Mouse (Mus musculus) heart, postnatal 0 days (tissue): ENCODE measurements around the gene Gm28308. TPM values are rescaled to one million over a fixed set of nuclear protein-coding genes. Genes with fewer than 3 reads are reported as not detected.
A peak's percentile ranks its signal among the peaks of the same experiment; 100 is the strongest.

Experiments used
- ATAC-seq: fragments of 200-750 bp; cut with Nextera tagmentation; 2 replicates; pipeline ENCODE4 v1.8.0; 2017; ENCODE audit warnings: low read depth, moderate number of reproducible peaks, moderate library complexity; ENCODE audit not compliant: insufficient read depth
- DNase-seq: peaks from one replicate; pipeline ENCODE4 v3.0.0-alpha.2; 2016; ENCODE audit warnings: low spot score
- H3K27ac ChIP-seq: fragments of 300-500 bp; sonication (generic); 2 replicates; pipeline ENCODE4 v1.5.1; 2014; ENCODE audit warnings: low read depth, mild to moderate bottlenecking
- H3K27me3 ChIP-seq: fragments of 300-500 bp; sonication (generic); 2 replicates; pipeline ENCODE4 v1.6.1; 2014; ENCODE audit warnings: low read length, mixed read lengths; ENCODE audit not compliant: control insufficient read depth, insufficient read depth
- H3K36me3 ChIP-seq: fragments of 300-500 bp; sonication (generic); replicated peaks from 2 replicates; pipeline ENCODE4 v1.6.1; 2014; ENCODE audit warnings: low read length, mixed read lengths; ENCODE audit not compliant: control insufficient read depth, insufficient read depth
- H3K4me1 ChIP-seq: fragments of 300-500 bp; sonication (generic); 2 replicates; pipeline ENCODE4 v1.6.1; 2014; ENCODE audit warnings: antibody characterized with exemption; ENCODE audit not compliant: control insufficient read depth, insufficient read depth
- H3K4me2 ChIP-seq: fragments of 300-500 bp; sonication (generic); 2 replicates; pipeline ENCODE4 v1.6.1; 2014; ENCODE audit warnings: low read depth, mild to moderate bottlenecking, low read length, moderate library complexity
- H3K4me3 ChIP-seq: fragments of 300-500 bp; sonication (generic); 2 replicates; pipeline ENCODE4 v1.5.1; 2014; ENCODE audit warnings: low read depth, low read length
- H3K9ac ChIP-seq: fragments of 300-500 bp; sonication (generic); replicated peaks from 2 replicates; pipeline ENCODE4 v1.6.1; 2014; ENCODE audit warnings: low read depth, low read length, mixed read lengths
- H3K9me3 ChIP-seq: fragments of 300-500 bp; sonication (generic); replicated peaks from 2 replicates; pipeline ENCODE4 v1.6.1; 2016; ENCODE audit warnings: low read length; ENCODE audit not compliant: control insufficient read depth
- CTCF ChIP-seq: IDR thresholded peaks from 2 replicates; pipeline ENCODE4 v1.5.1; 2016; ENCODE audit warnings: antibody characterized with exemption, control low read depth, low read depth
- EP300 ChIP-seq: IDR thresholded peaks from 2 replicates; pipeline ENCODE4 v1.6.1; 2016; ENCODE audit warnings: antibody characterized with exemption, low read depth
- WGBS: fragments of 180-500 bp; shearing (Covaris S2); extraction: QIAGEN DNeasy Blood & Tissue Kit; methylation state at CpG from one replicate; pipeline ENCODE4 v1.1.7; 2014; 5-methylcytosine and 5-hydroxymethylcytosine counted together
- polyA plus RNA-seq: library from polyadenylated mRNA; unstranded; fragments of >200 nt; fragmentation: Nextera tagmentation; extraction: Ambion mirVana; gene quantifications from 2 replicates; pipeline ENCODE4 v1.2.1, GENCODE M21; 2015
- total RNA-seq: library from RNA; depleted of rRNA; stranded (reverse); fragments of >200 nt; gene quantifications from 2 replicates; pipeline ENCODE4 v1.2.3, GENCODE M21; 2014; ENCODE audit warnings: low replicate concordance; rRNA removed

Gene Gm28308
- total RNA-seq (not detected in 2 replicates), polyA plus RNA-seq (not detected in 2 replicates)

DNA sequence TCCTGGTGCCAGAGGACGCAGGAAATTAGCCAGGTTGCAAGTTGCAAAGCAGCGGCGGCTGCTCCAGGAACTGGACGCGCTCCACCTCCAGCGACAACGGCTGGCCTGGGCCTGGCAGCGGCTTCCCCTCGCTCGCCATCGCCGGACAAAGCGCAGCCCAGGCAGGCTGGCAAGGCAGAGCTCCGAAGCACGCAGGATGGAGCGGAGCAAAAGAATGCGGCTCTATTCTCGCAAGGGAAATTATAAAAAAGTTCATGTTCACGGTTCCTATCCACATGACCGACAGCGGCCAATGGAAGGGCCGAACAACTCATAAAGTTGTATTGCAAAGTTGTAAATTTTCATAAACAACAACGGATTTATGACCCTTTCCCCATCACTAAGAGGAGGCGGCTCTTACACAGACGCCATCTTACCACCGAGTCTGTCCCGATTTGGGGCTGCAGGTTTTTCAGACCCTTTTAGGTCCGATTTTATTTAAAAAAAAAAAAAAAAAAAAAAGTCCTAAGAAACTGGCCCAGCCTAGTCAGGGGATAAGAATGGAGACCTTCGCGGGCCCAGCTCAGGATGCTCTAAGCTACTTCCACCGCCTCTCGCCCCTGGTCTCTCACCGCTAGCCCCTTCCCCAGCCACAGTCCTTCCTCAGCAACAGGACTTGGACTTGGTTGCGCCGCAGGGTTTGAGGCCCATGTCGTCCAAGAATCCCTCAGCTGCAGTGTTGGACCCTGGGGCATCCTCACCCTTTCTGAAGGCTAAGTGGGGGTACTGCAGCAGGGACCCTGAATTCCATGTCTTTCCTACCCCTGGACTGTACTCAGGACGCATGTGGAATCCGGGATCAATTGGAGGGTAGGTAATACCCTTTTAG lies at the start of gene Gm28308, which contains the start of gene Hoxa3:
Gene Gm28308 (minus strand): TSS at position 221 of the 868 bp plus-strand sequence.
Gene Hoxa3 (minus strand): TSS at position 218 of the 868 bp plus-strand sequence.
- Histone ChIP-seq H3K4me3 (peak within 1 kb of the TSS; percentile 32), H3K36me3 (no peaks in the 10 kb centered on the region), H3K4me1 (no peaks in the 10 kb centered on the region), H3K9ac (no peak within 1 kb of the TSS), H3K27ac (no peak within 1 kb of the TSS), H3K27me3 (peaks cover 100% of the 10 kb centered on the region), H3K9me3 (no peaks in the 10 kb centered on the region), H3K4me2 (peak within 1 kb of the TSS; percentile 43)
- TF ChIP-seq CTCF (no peak), EP300 (no peak)
- ATAC-seq = no peak
- 4% methylated on average over 38 of the region's 38 CpGs for WGBS
- no peak for DNase-seq

DNA sequence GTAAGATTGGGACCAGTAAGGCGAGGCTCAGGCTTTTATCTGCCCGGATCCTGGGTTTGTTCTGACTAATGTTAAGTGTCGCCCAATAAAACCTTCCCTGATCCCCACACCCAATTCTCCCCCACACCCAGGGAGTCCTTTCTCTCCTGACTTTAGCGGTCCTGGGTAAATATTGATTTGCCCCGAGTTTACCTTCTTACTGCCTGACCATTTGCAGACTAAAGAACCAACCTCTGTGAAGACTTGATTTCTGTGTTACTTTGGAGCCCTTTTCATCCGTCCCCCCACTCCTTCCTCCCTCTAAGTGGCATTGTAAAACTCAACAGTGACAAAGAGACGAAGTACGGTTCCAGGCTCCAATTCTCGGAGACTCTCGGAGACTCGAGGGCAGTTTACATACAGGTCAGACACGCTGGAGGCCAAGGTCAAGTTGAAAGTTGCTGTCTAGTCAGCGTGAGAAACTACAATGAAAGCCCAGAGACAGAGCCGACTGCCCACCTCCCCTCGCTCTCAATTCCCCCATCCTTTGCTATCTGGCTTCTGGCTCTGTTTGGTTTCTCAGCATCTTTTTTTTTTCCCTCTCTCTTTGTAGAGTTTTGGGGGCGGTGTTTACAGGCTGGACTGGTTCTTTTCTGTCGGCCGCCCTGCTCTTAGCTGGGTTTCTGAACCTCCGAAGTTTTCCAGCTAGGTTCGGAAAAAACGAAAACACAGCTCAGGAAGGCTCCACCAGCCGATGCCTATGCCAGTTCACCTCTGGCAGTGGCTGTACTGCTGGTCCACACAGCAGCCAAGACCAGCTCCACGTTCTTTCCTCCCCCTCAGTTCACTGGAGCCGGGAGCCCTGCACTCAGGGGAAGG lies 49.6 kb upstream of the Gm28308 start:
- Histone ChIP-seq H3K4me3 (peak overlapping the region; percentile 10; the same call in 1 of the 2 replicates), H3K4me1 (peaks cover 6% of the 10 kb centered on the region; the same call in 1 of the 2 replicates), H3K9me3 (no peaks in the 10 kb centered on the region), H3K9ac (no peak overlapping the region), H3K27ac (no peak overlapping the region), H3K27me3 (peaks cover 96% of the 10 kb centered on the region), H3K4me2 (no peak overlapping the region), H3K36me3 (no peaks in the 10 kb centered on the region)
- no peak for ATAC-seq
- TF ChIP-seq CTCF (no peak), EP300 (no peak)
- WGBS = 3% methylated on average over 24 of the region's 24 CpGs
- DNase-seq = no peak

DNA sequence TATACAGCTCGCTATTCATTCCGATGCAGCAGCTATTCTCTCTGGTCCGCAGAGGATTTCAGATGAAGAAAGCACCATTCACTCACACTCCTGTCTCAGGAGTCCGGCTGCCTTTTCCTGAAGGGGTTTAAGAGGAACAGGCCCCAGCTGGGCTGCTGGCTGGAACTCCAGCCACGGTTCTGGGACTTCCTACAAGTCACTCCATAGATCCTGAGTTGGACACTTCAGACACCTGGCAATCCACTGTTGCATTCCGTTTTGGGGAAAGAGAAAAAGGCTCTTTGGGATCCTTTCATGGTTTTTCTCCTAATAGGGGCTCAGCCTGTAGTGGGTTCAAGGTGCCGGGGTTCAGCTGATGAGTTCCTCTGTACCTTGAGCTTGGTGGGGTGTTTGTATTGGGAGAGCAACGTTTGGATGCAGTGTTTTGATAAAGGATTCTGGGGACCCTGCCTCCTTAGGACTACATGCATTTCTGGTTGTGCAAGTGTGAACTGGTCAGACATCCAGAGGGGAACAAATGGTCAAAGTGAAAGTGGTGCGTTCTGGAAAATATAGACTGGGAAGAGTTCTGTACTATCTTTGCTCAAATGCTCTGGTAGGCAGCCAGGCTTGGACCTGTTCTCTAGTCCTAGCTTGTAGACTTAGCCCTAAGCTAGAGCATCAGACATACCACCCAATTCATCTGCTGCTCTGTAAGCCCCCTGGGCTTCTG lies 48.8 kb upstream of the Gm28308 start:
- H3K4me3 ChIP-seq = peak overlapping the region; percentile 10
- DNase-seq = no peak
- no peak overlapping the region for H3K9ac ChIP-seq
- H3K4me1 ChIP-seq = peaks cover 6% of the 10 kb centered on the region; the same call in 1 of the 2 replicates
- peaks cover 97% of the 10 kb centered on the region for H3K27me3 ChIP-seq
- no peak overlapping the region for H3K4me2 ChIP-seq
- no peak for TF ChIP-seq EP300
- TF ChIP-seq CTCF = no peak
- no peaks in the 10 kb centered on the region for H3K36me3 ChIP-seq
- H3K27ac ChIP-seq = no peak overlapping the region
- ATAC-seq = no peak
- no peaks in the 10 kb centered on the region for H3K9me3 ChIP-seq
- WGBS = 2% methylated on average over 9 of the region's 9 CpGs

DNA sequence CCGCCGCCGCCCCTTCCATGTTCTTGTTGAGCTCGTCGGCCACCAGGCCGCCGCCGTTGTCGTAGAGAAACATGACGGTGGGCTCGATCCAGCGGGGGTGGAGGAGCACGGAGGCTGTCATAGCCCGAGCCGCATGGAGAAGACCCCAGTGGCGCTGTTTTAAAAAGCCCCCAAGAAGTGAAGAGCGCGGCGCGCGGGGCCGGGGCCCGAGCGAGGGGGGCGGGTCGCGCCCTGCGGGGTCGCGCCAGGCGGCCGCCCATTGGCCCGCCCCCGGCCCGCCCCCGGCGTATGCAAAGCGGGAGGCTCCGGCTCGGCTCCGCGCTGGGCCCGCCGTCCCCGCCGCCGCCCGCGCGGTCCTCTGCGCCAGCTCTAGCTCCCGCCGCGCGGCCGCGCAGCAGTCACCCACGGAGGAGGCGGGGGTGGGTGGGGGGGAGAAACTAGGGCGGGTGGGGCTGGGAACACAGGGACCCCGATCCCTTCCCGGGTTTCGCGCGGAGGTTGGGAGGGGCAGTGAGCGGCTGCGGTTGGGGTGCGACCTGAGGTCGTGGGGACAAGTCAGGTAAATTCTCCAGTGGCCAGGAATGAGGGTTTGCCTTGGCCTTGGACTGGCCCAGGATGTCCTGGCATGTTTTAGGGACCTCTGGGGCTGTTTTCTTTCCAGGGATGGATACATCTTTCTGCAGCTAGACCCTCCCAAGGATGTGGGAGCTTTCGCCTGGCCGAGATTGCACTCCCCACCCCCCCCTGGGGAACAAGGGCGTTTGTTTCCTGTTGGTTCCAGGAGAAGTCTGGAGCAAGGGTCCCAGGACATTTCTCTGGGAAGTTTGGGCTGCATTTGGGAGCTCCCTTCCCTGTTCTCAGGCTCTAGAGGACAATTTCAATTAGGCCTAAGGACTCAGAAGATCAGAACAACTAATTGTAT lies 47.8 kb upstream of the Gm28308 start, which contains the start of gene Hoxa13:
Gene Hoxa13 (minus strand): TSS at position 227 of the 922 bp plus-strand sequence.
- H3K36me3 ChIP-seq = no peaks in the 10 kb centered on the region
- no peak; the same call in 1 of the 2 replicates for ATAC-seq
- no peak within 1 kb of the TSS for H3K27ac ChIP-seq
- H3K9ac ChIP-seq = no peak within 1 kb of the TSS
- no peak for DNase-seq
- WGBS = under 1% methylated on average over 45 of the region's 72 CpGs
- H3K27me3 ChIP-seq = peaks cover 95% of the 10 kb centered on the region
- no peak for TF ChIP-seq CTCF
- no peak for TF ChIP-seq EP300
- H3K4me2 ChIP-seq = peak within 1 kb of the TSS; percentile 57
- H3K9me3 ChIP-seq = no peaks in the 10 kb centered on the region
- peaks cover 6% of the 10 kb centered on the region; the same call in 1 of the 2 replicates for H3K4me1 ChIP-seq
- peak within 1 kb of the TSS; percentile 45 for H3K4me3 ChIP-seq
